Mouse (Mus musculus) heart, adult 8-10 months (tissue): ENCODE data around the gene Gm31571. TPM values are rescaled to one million over a fixed set of nuclear protein-coding genes. Genes with fewer than 3 reads are reported as not detected.
"Not testable (repeated sequence)": the region's sequence is repeated elsewhere in the genome, so short reads cannot be mapped to it uniquely, and the experiment has no call there.

Experiments used
- DNase-seq: peaks from one replicate; pipeline ENCODE4 v3.0.0; 2022; ENCODE audit warnings: low spot score
- total RNA-seq, 4 experiments: library from RNA; stranded (reverse); gene quantifications; 2 replicates each; pipeline ENCODE4 v1.2.4; 2022

Gene Gm31571
- not detected for total RNA-seq

DNA sequence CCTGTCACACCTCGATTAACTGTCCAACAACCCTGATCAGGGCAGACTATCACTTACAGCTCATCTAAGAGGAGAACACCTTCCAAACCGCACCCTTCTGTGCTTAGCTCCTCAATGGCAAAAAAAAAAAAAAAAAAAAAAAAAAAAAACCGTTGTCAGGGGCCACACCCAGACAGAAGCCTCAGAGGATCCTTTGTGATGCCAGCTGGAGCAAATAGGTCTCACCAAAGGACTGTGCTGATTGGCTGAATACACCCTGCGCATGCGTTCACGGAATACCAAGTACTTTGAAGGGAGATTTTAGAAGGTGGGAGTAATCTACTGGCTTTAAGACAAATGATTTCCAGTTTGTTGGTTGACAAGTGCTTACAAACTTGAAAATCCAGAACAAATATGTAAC, at the start of gene Gm31571:
Gene Gm31571, minus strand, starts transcription at position 101 of the 400 bp plus-strand sequence.
- DNase-seq, result not testable (repeated sequence)
